Mouse (Mus musculus) heart, embryonic 14.5 days (tissue): Measurements from ENCODE around the gene Wnt3a. TPM values are rescaled to one million over a fixed set of nuclear protein-coding genes. Genes with fewer than 3 reads are reported as not detected.

Experiments used
- ATAC-seq: fragments of 200-750 bp; cut with Nextera tagmentation; 2 replicates; pipeline ENCODE4 v1.8.0; 2017; ENCODE audit warnings: low read depth, moderate TSS enrichment; ENCODE audit not compliant: insufficient number of reproducible peaks, insufficient read depth, low FRiP score
- H3K27ac ChIP-seq, 2 experiments: fragments of 200-500 bp in 1 of 2; fragments of 300-500 bp in 1 of 2; sonication (generic) in 1 of 2; replicated peaks in 1 of 2; 2 replicates each; pipeline ENCODE4 v1.5.1; 2012 to 2014; ENCODE audit warnings: low read depth in 2 of 2, low read length in 2 of 2, control low read depth in 1 of 2, mild to moderate bottlenecking in 1 of 2, mixed read lengths in 1 of 2; ENCODE audit not compliant: control insufficient read depth in 1 of 2, insufficient read depth in 1 of 2
- H3K27me3 ChIP-seq: fragments of 300-500 bp; sonication (generic); 2 replicates; pipeline ENCODE4 v1.6.1; 2014; ENCODE audit warnings: mild to moderate bottlenecking, low read length, control low read depth; ENCODE audit not compliant: control insufficient read depth, insufficient read depth
- H3K36me3 ChIP-seq: fragments of 300-500 bp; sonication (generic); 2 replicates; pipeline ENCODE4 v1.6.1; 2014; ENCODE audit warnings: mild to moderate bottlenecking, control low read depth, low read length, mixed read lengths; ENCODE audit not compliant: control insufficient read depth, insufficient read depth
- H3K4me1 ChIP-seq, 2 experiments: fragments of 200-500 bp in 1 of 2; fragments of 300-500 bp in 1 of 2; sonication (generic) in 1 of 2; 2 replicates each; pipeline ENCODE4 v1.6.1; 2012 to 2014; ENCODE audit warnings: low read length in 2 of 2, control low read depth in 1 of 2, mixed read lengths in 1 of 2; ENCODE audit not compliant: control insufficient read depth in 2 of 2, insufficient read depth in 2 of 2
- H3K4me2 ChIP-seq: fragments of 300-500 bp; sonication (generic); 2 replicates; pipeline ENCODE4 v1.6.1; 2014; ENCODE audit warnings: mild to moderate bottlenecking, low read length
- H3K4me3 ChIP-seq, 2 experiments: fragments of 200-500 bp in 1 of 2; fragments of 300-500 bp in 1 of 2; sonication (generic) in 1 of 2; 2 replicates each; pipeline ENCODE4 v1.5.1; 2012 to 2014; ENCODE audit warnings: low read length in 2 of 2, mild to moderate bottlenecking in 2 of 2, control low read depth in 1 of 2, low read depth in 1 of 2, moderate library complexity in 1 of 2; ENCODE audit not compliant: control insufficient read depth in 1 of 2, insufficient read depth in 1 of 2
- H3K9ac ChIP-seq: fragments of 300-500 bp; sonication (generic); 2 replicates; pipeline ENCODE4 v1.6.1; 2014; ENCODE audit warnings: mild to moderate bottlenecking, low read length
- H3K9me3 ChIP-seq: fragments of 300-500 bp; sonication (generic); 2 replicates; pipeline ENCODE4 v1.6.1; 2016; ENCODE audit warnings: low read length, control low read depth; ENCODE audit not compliant: control insufficient read depth
- WGBS: fragments of 180-500 bp; shearing (Covaris S2); extraction: QIAGEN DNeasy Blood & Tissue Kit; methylation state at CpG from one replicate; pipeline ENCODE4 v1.1.7; 2014; 5-methylcytosine and 5-hydroxymethylcytosine counted together
- polyA plus RNA-seq: library from polyadenylated mRNA; unstranded; fragments of >200 nt; fragmentation: Nextera tagmentation; extraction: Ambion mirVana; gene quantifications from 2 replicates; pipeline ENCODE4 v1.2.1, GENCODE M21; 2014

Gene Wnt3a
- polyA plus RNA-seq, 1 experiment from 2014 or later: not detected

DNA sequence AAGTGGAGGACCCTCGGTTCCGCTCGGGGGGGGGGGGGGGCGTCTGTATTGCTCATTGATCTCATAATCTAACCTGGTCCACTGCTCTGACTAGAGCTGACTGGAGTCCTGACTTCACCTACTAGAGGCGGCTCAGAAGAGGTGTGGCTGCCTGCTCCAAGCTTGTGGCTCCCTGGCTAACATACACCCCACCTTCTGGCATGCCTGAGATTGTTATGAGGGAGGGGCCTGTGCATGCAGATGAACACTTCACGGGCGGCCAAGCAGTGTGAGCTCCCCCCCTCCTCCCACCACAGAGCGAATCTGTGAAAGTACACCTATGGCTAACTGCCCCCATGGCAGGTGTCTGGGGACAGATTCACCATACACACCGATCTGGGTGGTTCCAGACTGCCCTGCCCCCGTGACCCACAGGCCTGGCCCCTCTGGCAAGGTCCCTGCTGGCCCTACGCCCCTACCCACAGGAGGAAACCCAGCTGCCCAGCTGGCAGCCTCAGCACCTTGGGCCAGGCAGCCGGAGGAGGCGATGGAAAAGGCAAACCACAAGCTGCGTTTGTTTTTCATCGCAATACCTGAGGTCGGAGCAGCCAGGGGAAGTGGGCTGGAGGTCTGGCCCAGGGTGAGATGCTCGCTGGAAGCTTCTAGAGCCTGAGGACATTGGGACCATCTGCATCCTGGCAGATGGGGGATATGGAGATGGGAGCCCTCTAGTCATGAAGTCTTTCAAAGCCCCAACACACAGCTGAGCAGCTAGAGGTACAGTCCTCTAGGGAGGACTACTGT lies 22.7 kb upstream of the Wnt3a start:
- Histone ChIP-seq H3K4me2 (no peak overlapping the region), H3K27ac (no peak overlapping the region), H3K9me3 (no peaks in the 10 kb centered on the region), H3K27me3 (peaks cover 23% of the 10 kb centered on the region), H3K9ac (no peak overlapping the region), H3K4me3 (no peak overlapping the region), H3K36me3 (no peaks in the 10 kb centered on the region), H3K4me1 (peaks cover 14 to 23% of the 10 kb centered on the region in 2 experiments; a peak in 3 of 4 replicates)
- no peak for ATAC-seq
- WGBS: 61% methylated on average over 17 of the region's 17 CpGs

DNA sequence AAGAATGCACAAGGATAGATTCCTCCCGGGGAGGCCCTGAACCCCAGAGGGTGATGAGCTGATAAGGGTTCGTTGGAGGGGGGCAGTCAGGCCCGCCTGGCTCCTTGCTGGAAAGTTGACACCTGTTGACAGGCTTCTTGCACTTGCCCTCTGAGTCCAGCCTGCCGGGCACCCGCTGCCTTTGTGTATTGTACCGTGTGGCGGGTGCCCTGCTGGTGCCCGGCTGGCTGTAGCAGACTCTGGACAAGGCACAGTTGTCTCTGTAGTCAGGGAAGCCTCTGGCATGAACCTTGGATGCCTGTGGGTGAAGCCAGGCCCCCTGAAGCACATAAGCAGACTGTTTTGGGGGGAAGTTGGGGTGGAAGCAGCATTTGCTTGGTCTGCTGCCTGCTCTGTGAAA lies 21.9 kb upstream of the Wnt3a start:
- H3K27ac ChIP-seq: no peak overlapping the region
- H3K9ac ChIP-seq: no peak overlapping the region
- peaks cover 27% of the 10 kb centered on the region for H3K27me3 ChIP-seq
- no peaks in the 10 kb centered on the region for H3K9me3 ChIP-seq
- peaks cover 16 to 29% of the 10 kb centered on the region in 2 experiments; a peak in 3 of 4 replicates for H3K4me1 ChIP-seq
- no peak for ATAC-seq
- no peaks in the 10 kb centered on the region for H3K36me3 ChIP-seq
- 39% methylated on average over 8 of the region's 8 CpGs for WGBS
- no peak overlapping the region for H3K4me3 ChIP-seq
- H3K4me2 ChIP-seq: no peak overlapping the region

DNA sequence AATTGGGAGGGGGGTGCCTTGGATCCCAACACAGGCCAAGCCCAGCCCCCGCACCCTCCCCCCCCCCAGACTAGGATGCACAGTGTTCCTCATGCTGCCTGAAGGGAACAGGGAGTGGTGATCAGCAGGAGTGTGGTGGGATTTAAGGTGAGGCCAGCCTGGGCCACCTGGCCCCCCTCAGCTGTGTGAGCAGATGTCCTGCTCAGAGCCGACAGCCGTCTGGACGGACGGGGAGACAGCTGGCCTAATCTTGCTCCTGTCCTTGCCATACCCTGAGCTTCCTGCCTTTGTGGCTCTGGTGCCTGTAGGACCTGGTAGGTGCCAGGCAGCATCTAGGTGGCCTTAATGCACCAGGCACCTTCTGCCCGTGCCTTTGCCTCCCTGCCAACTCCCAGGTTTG lies 21.5 kb upstream of the Wnt3a start:
- Histone ChIP-seq H3K4me2 (no peak overlapping the region), H3K27me3 (peaks cover 30% of the 10 kb centered on the region), H3K4me1 (peaks cover 17 to 33% of the 10 kb centered on the region in 2 experiments; a peak in 3 of 4 replicates), H3K9ac (no peak overlapping the region), H3K36me3 (no peaks in the 10 kb centered on the region), H3K27ac (no peak overlapping the region), H3K9me3 (no peaks in the 10 kb centered on the region), H3K4me3 (no peak overlapping the region)
- ATAC-seq: no peak
- WGBS: 35% methylated on average over 6 of the region's 6 CpGs

DNA sequence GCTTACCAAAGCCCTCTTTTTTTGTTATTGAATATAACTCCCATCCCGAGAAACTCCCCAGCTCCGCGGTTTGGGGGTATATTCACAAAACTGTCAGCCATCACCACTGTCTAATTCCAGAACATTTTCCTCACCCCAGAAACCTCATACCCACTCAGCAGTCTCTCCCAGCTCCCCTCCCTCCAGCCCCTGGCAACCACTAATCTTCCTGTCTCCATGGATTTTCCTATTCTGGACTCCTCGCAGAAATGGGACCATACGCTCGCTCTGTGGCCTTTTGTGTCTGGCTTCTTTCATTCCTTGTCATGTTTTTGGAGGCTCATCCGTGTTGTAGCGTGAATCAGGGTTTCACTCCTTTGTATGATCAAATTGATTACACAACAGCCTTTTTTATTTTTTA lies 19.4 kb upstream of the Wnt3a start:
- WGBS: 66% methylated on average over 8 of the region's 8 CpGs

DNA sequence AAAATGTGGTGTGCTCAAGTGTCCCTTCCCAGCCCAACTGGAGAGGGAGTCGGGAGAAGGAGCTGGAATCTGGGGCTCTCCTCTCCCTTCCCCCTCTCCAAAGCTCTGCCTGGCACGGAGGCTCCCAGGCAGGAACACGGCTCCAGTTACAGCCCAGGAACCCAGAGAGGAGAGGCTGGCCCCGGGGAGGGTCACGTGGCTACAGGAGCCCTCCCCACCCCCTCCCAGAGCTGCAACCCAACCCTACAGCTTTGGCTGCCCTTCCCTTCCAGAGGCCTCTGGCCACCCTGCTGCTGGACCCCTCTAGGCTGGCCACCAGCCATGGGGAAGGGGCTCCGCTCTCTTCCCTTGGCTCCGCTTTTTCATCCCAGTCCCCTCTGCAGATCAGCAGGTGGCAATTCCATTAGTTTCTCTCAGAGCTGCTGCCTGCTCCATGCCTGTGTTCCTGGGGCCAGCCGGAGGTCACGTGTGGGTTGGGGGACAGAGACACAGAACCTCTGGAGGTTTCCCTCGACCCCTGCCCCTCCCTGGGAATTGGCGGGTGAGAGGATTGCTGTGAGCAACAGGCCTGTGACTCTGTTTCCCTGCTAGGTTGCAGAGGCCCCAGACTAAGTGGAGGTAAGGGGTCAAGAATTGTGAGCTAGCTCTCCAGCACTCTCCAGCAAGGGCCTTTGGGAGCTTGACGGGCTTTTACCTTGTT lies 18.7 kb upstream of the Wnt3a start:
- no peaks in the 10 kb centered on the region for H3K36me3 ChIP-seq
- H3K9me3 ChIP-seq: no peaks in the 10 kb centered on the region
- 18% methylated on average over 11 of the region's 12 CpGs for WGBS
- no peak overlapping the region for H3K4me3 ChIP-seq
- peaks cover 17 to 41% of the 10 kb centered on the region in 2 experiments; a peak in 3 of 4 replicates for H3K4me1 ChIP-seq
- ATAC-seq: 0 out of 2 replicates have a peak, but pooled peaks have one; percentile 29
- peak overlapping the region in 1 of 2 experiments; percentile 42; a peak in 2 of 4 replicates for H3K27ac ChIP-seq
- peak overlapping the region; percentile 95 for H3K4me2 ChIP-seq
- peak overlapping the region; percentile 32; the same call in 1 of the 2 replicates for H3K9ac ChIP-seq
- H3K27me3 ChIP-seq: peaks cover 52% of the 10 kb centered on the region

More for the DNA sequence above, 19.4 kb upstream of the Wnt3a start:
- H3K27me3 ChIP-seq: peaks cover 44% of the 10 kb centered on the region
- peaks cover 17 to 41% of the 10 kb centered on the region in 2 experiments; a peak in 3 of 4 replicates for H3K4me1 ChIP-seq
- H3K9ac ChIP-seq: no peak overlapping the region
- no peak overlapping the region for H3K27ac ChIP-seq
- H3K4me3 ChIP-seq: no peak overlapping the region
- no peak for ATAC-seq
- H3K9me3 ChIP-seq: no peaks in the 10 kb centered on the region
- no peaks in the 10 kb centered on the region for H3K36me3 ChIP-seq
- no peak overlapping the region for H3K4me2 ChIP-seq

DNA sequence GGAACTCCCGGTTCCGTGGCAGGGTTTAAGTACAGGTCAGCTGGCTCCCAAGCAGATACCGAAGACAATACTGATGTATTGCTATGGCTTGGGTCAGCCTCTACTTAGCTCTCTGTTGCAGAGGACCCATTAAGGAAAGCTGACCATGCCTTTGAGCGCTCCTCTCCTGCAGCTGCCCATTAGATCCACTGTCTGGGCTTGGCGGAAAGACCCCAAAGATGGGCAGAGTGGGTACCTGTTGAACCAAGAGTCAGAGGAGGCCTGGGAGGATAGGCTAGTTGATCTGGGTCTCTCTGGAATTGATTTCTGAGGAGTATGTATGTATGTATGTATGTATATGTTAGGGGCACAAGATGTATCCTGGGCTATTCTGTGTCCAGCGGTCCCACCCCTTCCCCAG lies 18.1 kb upstream of the Wnt3a start:
- Histone ChIP-seq H3K27me3 (peaks cover 58% of the 10 kb centered on the region), H3K27ac (peak overlapping the region in 1 of 2 experiments; percentile 42; a peak in 2 of 4 replicates), H3K4me2 (peak overlapping the region; percentile 95), H3K4me1 (peaks cover 17 to 41% of the 10 kb centered on the region in 2 experiments; a peak in 3 of 4 replicates), H3K36me3 (no peaks in the 10 kb centered on the region), H3K9me3 (no peaks in the 10 kb centered on the region), H3K4me3 (no peak overlapping the region), H3K9ac (peak overlapping the region; percentile 32; the same call in 1 of the 2 replicates)
- WGBS: 40% methylated on average over 6 of the region's 6 CpGs
- ATAC-seq: no peak

DNA sequence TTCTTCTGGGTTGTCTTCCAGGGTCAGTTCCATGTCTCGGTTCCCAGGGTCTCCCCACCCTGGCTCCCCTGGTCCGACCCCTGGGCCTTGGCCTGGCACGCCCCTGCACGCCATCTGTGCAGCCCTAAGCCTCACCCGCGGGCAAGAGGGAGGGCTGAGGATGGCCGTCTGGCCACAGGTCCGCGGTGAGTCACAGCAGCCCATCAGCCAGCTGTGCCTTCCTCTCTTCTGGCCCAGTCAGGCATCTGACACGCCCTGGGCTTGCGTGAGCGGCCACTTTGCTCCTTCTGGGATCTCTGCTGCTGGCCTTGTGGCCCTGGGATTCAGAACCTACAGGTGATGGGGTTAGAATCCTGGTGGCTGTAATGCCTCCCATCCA lies 17.6 kb upstream of the Wnt3a start:
- no peak overlapping the region; the same call in 1 of the 2 replicates for H3K9ac ChIP-seq
- peak overlapping the region; percentile 95; the same call in 1 of the 2 replicates for H3K4me2 ChIP-seq
- peak overlapping the region in 1 of 2 experiments; percentile 8; a peak in 1 of 4 replicates for H3K4me3 ChIP-seq
- 33% methylated on average over 12 of the region's 12 CpGs for WGBS
- no peaks in the 10 kb centered on the region for H3K9me3 ChIP-seq
- no peak for ATAC-seq
- H3K4me1 ChIP-seq: peaks cover 17 to 41% of the 10 kb centered on the region in 2 experiments; a peak in 3 of 4 replicates
- peaks cover 63% of the 10 kb centered on the region for H3K27me3 ChIP-seq
- H3K27ac ChIP-seq: no peak overlapping the region
- H3K36me3 ChIP-seq: no peaks in the 10 kb centered on the region
